Mouse (Mus musculus): ENCODE measurements around the gene Grip2. TPM values are rescaled to one million over a fixed set of nuclear protein-coding genes. Genes with fewer than 3 reads are reported as not detected.
A peak's percentile ranks its signal among the peaks of the same experiment; 100 is the strongest.

The Grip2 gene
- 8.7 and 8.9 TPM in 2 replicates for polyA plus RNA-seq (2015; fragmentation: Nextera tagmentation; extraction: Ambion mirVana)

- peak; percentile 82 for ATAC-seq (replicated peaks)
Measured at GRCm38 (mm10) chr6:91827016-91827570, at the start of gene Grip2. Gene Grip2, minus strand, starts transcription at chr6:91827250.

GRCm38 (mm10) chr6:91872781-91873180 lies 45.7 kb upstream of the Grip2 start:
- no peak overlapping the region for H3K9ac ChIP-seq (replicated peaks)
- ATAC-seq (replicated peaks), result no peak

More at GRCm38 (mm10) chr6:91827016-91827570, at the start of gene Grip2:
- no peak within 1 kb of the TSS for H3K4me2 ChIP-seq (replicated peaks)
- no peak within 1 kb of the TSS for H3K4me3 ChIP-seq
- no peak within 1 kb of the TSS for H3K27ac ChIP-seq (replicated peaks)
- H3K9me3 ChIP-seq, result no peaks in the 10 kb centered on the region
- H3K9ac ChIP-seq (replicated peaks), result no peak within 1 kb of the TSS
- H3K36me3 ChIP-seq, result no peaks in the 10 kb centered on the region
- WGBS, result 42% methylated on average over 9 of the region's 11 CpGs
- H3K27me3 ChIP-seq, result no peaks in the 10 kb centered on the region
- H3K4me1 ChIP-seq, result no peaks in the 10 kb centered on the region

GRCm38 (mm10) chr6:91868091-91868490 lies 41.0 kb upstream of the Grip2 start:
- H3K4me1 ChIP-seq, result no peaks in the 10 kb centered on the region
- no peak overlapping the region for H3K4me3 ChIP-seq
- H3K36me3 ChIP-seq, result no peaks in the 10 kb centered on the region
- peaks cover 5% of the 10 kb centered on the region; the same call in 1 of the 2 replicates for H3K27me3 ChIP-seq
- H3K4me2 ChIP-seq (replicated peaks), result no peak overlapping the region
- no peak overlapping the region for H3K27ac ChIP-seq (replicated peaks)
- no peak overlapping the region for H3K9ac ChIP-seq (replicated peaks)
- no peak for ATAC-seq (replicated peaks)
- 86% methylated on average over 5 of the region's 5 CpGs for WGBS
- H3K9me3 ChIP-seq, result no peaks in the 10 kb centered on the region

More at GRCm38 (mm10) chr6:91872781-91873180, 45.7 kb upstream of the Grip2 start:
- no peak overlapping the region for H3K4me2 ChIP-seq (replicated peaks)
- peaks cover 5% of the 10 kb centered on the region for H3K27me3 ChIP-seq
- H3K4me3 ChIP-seq, result no peak overlapping the region
- H3K4me1 ChIP-seq, result peaks cover 5% of the 10 kb centered on the region; the same call in 1 of the 2 replicates
- H3K36me3 ChIP-seq, result no peaks in the 10 kb centered on the region
- no peaks in the 10 kb centered on the region for H3K9me3 ChIP-seq
- 61% methylated on average over 2 of the region's 2 CpGs for WGBS
- H3K27ac ChIP-seq (replicated peaks), result no peak overlapping the region

- H3K27ac ChIP-seq (replicated peaks), result no peak overlapping the region
- WGBS, result 77% methylated on average over 11 of the region's 11 CpGs
- no peak overlapping the region for H3K4me2 ChIP-seq (replicated peaks)
- ATAC-seq (replicated peaks), result no peak
- H3K27me3 ChIP-seq, result no peaks in the 10 kb centered on the region
- no peaks in the 10 kb centered on the region for H3K9me3 ChIP-seq
- H3K4me3 ChIP-seq, result no peak overlapping the region
- no peaks in the 10 kb centered on the region for H3K4me1 ChIP-seq
- H3K36me3 ChIP-seq, result no peaks in the 10 kb centered on the region
- H3K9ac ChIP-seq (replicated peaks), result no peak overlapping the region
Measured at GRCm38 (mm10) chr6:91865601-91866000, 38.6 kb upstream of the Grip2 start.

- H3K36me3 ChIP-seq, result no peaks in the 10 kb centered on the region
- no peak overlapping the region for H3K27ac ChIP-seq (replicated peaks)
- ATAC-seq (replicated peaks), result no peak
- H3K4me2 ChIP-seq (replicated peaks), result no peak overlapping the region
- H3K27me3 ChIP-seq, result no peaks in the 10 kb centered on the region
- H3K9ac ChIP-seq (replicated peaks), result no peak overlapping the region
- 85% methylated on average over 5 of the region's 5 CpGs for WGBS
- no peaks in the 10 kb centered on the region for H3K9me3 ChIP-seq
- H3K4me3 ChIP-seq, result no peak overlapping the region
- H3K4me1 ChIP-seq, result no peaks in the 10 kb centered on the region
Measured at GRCm38 (mm10) chr6:91864595-91864994, 37.5 kb upstream of the Grip2 start.

- H3K36me3 ChIP-seq, result no peaks in the 10 kb centered on the region
- no peaks in the 10 kb centered on the region for H3K9me3 ChIP-seq
- H3K9ac ChIP-seq (replicated peaks), result no peak overlapping the region
- H3K4me2 ChIP-seq (replicated peaks), result no peak overlapping the region
- H3K27ac ChIP-seq (replicated peaks), result no peak overlapping the region
- no peaks in the 10 kb centered on the region for H3K4me1 ChIP-seq
- no peaks in the 10 kb centered on the region for H3K27me3 ChIP-seq
- ATAC-seq (replicated peaks), result no peak
- H3K4me3 ChIP-seq, result no peak overlapping the region
Measured at GRCm38 (mm10) chr6:91862848-91863247, 35.8 kb upstream of the Grip2 start.

- Histone ChIP-seq H3K4me2 (replicated peaks) (no peak overlapping the region), H3K27me3 (peaks cover 3% of the 10 kb centered on the region; the same call in 1 of the 2 replicates), H3K4me1 (no peaks in the 10 kb centered on the region), H3K4me3 (no peak overlapping the region), H3K9me3 (no peaks in the 10 kb centered on the region), H3K9ac (replicated peaks) (no peak overlapping the region), H3K36me3 (no peaks in the 10 kb centered on the region), H3K27ac (replicated peaks) (no peak overlapping the region)
- ATAC-seq (replicated peaks), result no peak
- 75% methylated on average over 5 of the region's 5 CpGs for WGBS
Measured at GRCm38 (mm10) chr6:91858339-91858738, 31.3 kb upstream of the Grip2 start.

GRCm38 (mm10) chr6:91852550-91852949 lies 25.5 kb upstream of the Grip2 start:
- peak; percentile 55; the same call in 1 of the 2 replicates for ATAC-seq (replicated peaks)
- H3K27me3 ChIP-seq, result peaks cover 3% of the 10 kb centered on the region; the same call in 1 of the 2 replicates
- H3K27ac ChIP-seq (replicated peaks), result no peak overlapping the region
- no peak overlapping the region for H3K9ac ChIP-seq (replicated peaks)
- no peaks in the 10 kb centered on the region for H3K4me1 ChIP-seq
- H3K36me3 ChIP-seq, result no peaks in the 10 kb centered on the region
- WGBS, result 3% methylated on average over 2 of the region's 2 CpGs
- H3K9me3 ChIP-seq, result no peaks in the 10 kb centered on the region
- H3K4me3 ChIP-seq, result no peak overlapping the region
- H3K4me2 ChIP-seq (replicated peaks), result no peak overlapping the region

- Histone ChIP-seq H3K9ac (replicated peaks) (peak overlapping the region; percentile 62), H3K4me3 (peak overlapping the region; percentile 67), H3K4me2 (replicated peaks) (peak overlapping the region; percentile 84), H3K27me3 (peaks cover 34% of the 10 kb centered on the region), H3K36me3 (no peaks in the 10 kb centered on the region), H3K4me1 (peaks cover 22% of the 10 kb centered on the region), H3K27ac (replicated peaks) (no peak overlapping the region), H3K9me3 (no peaks in the 10 kb centered on the region)
- WGBS, result 3% methylated on average over 63 of the region's 69 CpGs
- peak; percentile 18 for ATAC-seq (replicated peaks)
Measured at GRCm38 (mm10) chr6:91843628-91844153, 16.6 kb upstream of the Grip2 start.

GRCm38 (mm10) chr6:91842897-91843627 lies 16.0 kb upstream of the Grip2 start:
- H3K4me2 ChIP-seq (replicated peaks), result peak overlapping the region; percentile 84
- H3K9ac ChIP-seq (replicated peaks), result peak overlapping the region; percentile 62
- H3K27me3 ChIP-seq, result peaks cover 34% of the 10 kb centered on the region
- peaks cover 28% of the 10 kb centered on the region for H3K4me1 ChIP-seq
- H3K36me3 ChIP-seq, result no peaks in the 10 kb centered on the region
- H3K4me3 ChIP-seq, result peak overlapping the region; percentile 67
- 4% methylated on average over 40 of the region's 46 CpGs for WGBS
- ATAC-seq (replicated peaks), result peak; percentile 11; the same call in 1 of the 2 replicates
- no peak overlapping the region for H3K27ac ChIP-seq (replicated peaks)
- no peaks in the 10 kb centered on the region for H3K9me3 ChIP-seq

GRCm38 (mm10) chr6:91839010-91839871 lies 12.2 kb upstream of the Grip2 start:
- Histone ChIP-seq H3K9me3 (no peaks in the 10 kb centered on the region), H3K9ac (replicated peaks) (peak overlapping the region; percentile 48), H3K4me1 (peaks cover 33% of the 10 kb centered on the region), H3K4me3 (peak overlapping the region; percentile 39), H3K27me3 (peaks cover 20% of the 10 kb centered on the region), H3K27ac (replicated peaks) (peak overlapping the region; percentile 91), H3K36me3 (no peaks in the 10 kb centered on the region), H3K4me2 (replicated peaks) (peak overlapping the region; percentile 54)
- WGBS, result 2% methylated on average over 23 of the region's 23 CpGs
- ATAC-seq (replicated peaks), result peak; percentile 84
